Mouse (Mus musculus): ENCODE measurements around the gene Hoxb5.

The Hoxb5 gene

GRCm38 (mm10) chr11:96272024-96272921 lies 30.9 kb upstream of the Hoxb5 start:
- DNase-seq: no peak

GRCm38 (mm10) chr11:96274428-96274827 lies 28.7 kb upstream of the Hoxb5 start:
- no peak for DNase-seq

GRCm38 (mm10) chr11:96275896-96276295 lies 27.2 kb upstream of the Hoxb5 start:
- no peak for DNase-seq

- no peak for DNase-seq
Observed at GRCm38 (mm10) chr11:96277151-96278044, 25.7 kb upstream of the Hoxb5 start.

GRCm38 (mm10) chr11:96278324-96278723 lies 24.8 kb upstream of the Hoxb5 start:
- DNase-seq: no peak

- DNase-seq: peak; percentile 85 to 89
Observed at GRCm38 (mm10) chr11:96278773-96279172, 24.4 kb upstream of the Hoxb5 start.

GRCm38 (mm10) chr11:96279421-96280233 lies 23.5 kb upstream of the Hoxb5 start:
- DNase-seq: no peak

- no peak for DNase-seq
Observed at GRCm38 (mm10) chr11:96280399-96281378, 22.4 kb upstream of the Hoxb5 start.

- no peak for DNase-seq
Observed at GRCm38 (mm10) chr11:96281396-96281795, 21.7 kb upstream of the Hoxb5 start.

- DNase-seq: no peak
Observed at GRCm38 (mm10) chr11:96281855-96282570, 21.1 kb upstream of the Hoxb5 start, which contains the start of gene Hoxb8. Gene Hoxb8, plus strand, starts transcription at chr11:96281905.

GRCm38 (mm10) chr11:96282795-96283430 lies 20.2 kb upstream of the Hoxb5 start:
- no peak for DNase-seq

GRCm38 (mm10) chr11:96284041-96284749 lies 18.9 kb upstream of the Hoxb5 start:
- peak; percentile 64 to 82 for DNase-seq

GRCm38 (mm10) chr11:96284774-96285734 lies 18.1 kb upstream of the Hoxb5 start:
- DNase-seq: peak in 1 of 2 experiments; percentile 49

GRCm38 (mm10) chr11:96285771-96286738 lies 17.1 kb upstream of the Hoxb5 start, which contains the start of gene Hoxb7:
Gene Hoxb7, plus strand, starts transcription at chr11:96286623.
- DNase-seq: peak; percentile 47 to 62

- DNase-seq: no peak
Observed at GRCm38 (mm10) chr11:96286739-96287385, 16.3 kb upstream of the Hoxb5 start.

- no peak for DNase-seq
Observed at GRCm38 (mm10) chr11:96287411-96287810, 15.7 kb upstream of the Hoxb5 start.

All from lung, postnatal 4 days (tissue).